In the genomic region with DNA sequence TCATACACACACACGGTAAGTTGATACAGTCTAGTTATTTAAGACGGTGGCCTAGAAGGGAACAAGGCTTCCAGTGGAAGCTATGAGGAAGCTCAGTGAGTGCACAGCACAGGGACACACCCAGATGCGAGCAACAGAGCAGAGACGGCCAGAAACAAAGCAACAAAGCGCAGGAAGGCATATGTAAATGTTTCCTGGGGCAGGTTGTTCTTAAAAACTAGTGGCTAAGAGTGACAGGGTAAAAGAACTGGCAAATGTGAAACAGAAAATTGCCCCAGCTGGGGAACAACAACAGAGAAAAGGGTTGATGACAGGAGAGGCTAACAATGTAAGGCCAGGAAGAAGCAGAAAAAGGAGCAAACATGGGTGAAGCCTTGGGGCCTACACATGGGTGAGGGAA, we compare ENCODE assay signal across 30 mouse cellular contexts. TPM values are rescaled to one million over a fixed set of nuclear protein-coding genes. Genes with fewer than 3 reads are reported as not detected.
DNase-seq lines count a peak whose midpoint lies in the region; ATAC-seq and TF ChIP-seq lines count a peak whose summit lies in the region.
"Had no signal": no experiment of that assay in that cellular context is flagged by ENCODE, and none has a peak within 500 bp of the region (broad histone marks: within the 10 kb centered on the region; RNA-seq: fewer than 3 reads in every experiment).

No protein-coding gene starts in this region.

- no peak overlapping the region for H3K4me2 ChIP-seq in hindbrain, embryonic 13.5 days
- H3K4me2 ChIP-seq: embryonic facial prominence, embryonic 15.5 days; forebrain, embryonic 12.5 days; hindbrain, embryonic 12.5 days; limb, embryonic 13.5 days; liver, embryonic 11.5 days; midbrain, embryonic 15.5 days; neural tube, embryonic 15.5 days had no signal

- no peak for TF ChIP-seq POLR2A in spleen, adult 2 months (IDR thresholded peaks at IDR 0.05; ENCODE audit: low read depth, low read length)

- WGBS in spleen, adult 2 months = 51% methylated on average over 5 of the region's 5 CpGs
- WGBS in hindbrain, embryonic 13.5 days = 81% methylated on average over 5 of the region's 5 CpGs

- H3K27ac ChIP-seq in layer of hippocampus, adult 2 months = peak overlapping the region; percentile 56
- H3K27ac ChIP-seq in spleen, adult 2 months (ENCODE audit: insufficient read depth, low read length) = peak overlapping the region; percentile 83
- no peak overlapping the region for H3K27ac ChIP-seq in hindbrain, embryonic 13.5 days
- H3K27ac ChIP-seq: embryonic facial prominence, embryonic 10.5 days; embryonic facial prominence, embryonic 15.5 days; forebrain, embryonic 12.5 days; heart, embryonic 10.5 days; hindbrain, embryonic 12.5 days; kidney, postnatal 0 days; limb, embryonic 13.5 days; midbrain, embryonic 15.5 days; neural tube, embryonic 15.5 days had no signal

- no peaks in the 10 kb centered on the region for H3K9me3 ChIP-seq in hindbrain, embryonic 13.5 days
- H3K9me3 ChIP-seq: embryonic facial prominence, embryonic 10.5 days; embryonic facial prominence, embryonic 15.5 days; forebrain, embryonic 12.5 days; G1E; heart, embryonic 10.5 days; hindbrain, embryonic 12.5 days; limb, embryonic 13.5 days; midbrain, embryonic 15.5 days; neural tube, embryonic 15.5 days had no signal

- no peaks in the 10 kb centered on the region for H3K27me3 ChIP-seq in spleen, adult 2 months (ENCODE audit: control insufficient read depth, insufficient read depth, low read length)
- no peaks in the 10 kb centered on the region for H3K27me3 ChIP-seq in hindbrain, embryonic 13.5 days
- H3K27me3 ChIP-seq: embryonic facial prominence, embryonic 15.5 days; forebrain, embryonic 12.5 days; hindbrain, embryonic 12.5 days; limb, embryonic 13.5 days; midbrain, embryonic 15.5 days; neural tube, embryonic 15.5 days had no signal

- peaks cover 7% of the 10 kb centered on the region for H3K36me3 ChIP-seq in spleen, adult 2 months (ENCODE audit: control insufficient read depth, insufficient read depth, low read length)
- H3K36me3 ChIP-seq in hindbrain, embryonic 13.5 days = peaks cover 13% of the 10 kb centered on the region; the same call in 1 of the 2 replicates

- ATAC-seq in frontal cortex, adult (ENCODE audit: low TSS enrichment) = no peak
- ATAC-seq in hindbrain, embryonic 13.5 days (ENCODE audit: low FRiP score) = no peak
- ATAC-seq: CD4-positive, CD25-positive, alpha-beta regulatory T cell, adult 4 months; forebrain, postnatal 0 days; intestine, embryonic 16.5 days; midbrain, embryonic 15.5 days had no signal

- no peak for TF ChIP-seq CTCF in layer of hippocampus, adult 2 months (conservative IDR thresholded peaks at IDR 0.05)
- no peak for TF ChIP-seq CTCF in spleen, adult 2 months (IDR thresholded peaks at IDR 0.05; ENCODE audit: extremely low read depth, insufficient read depth, insufficient read length, insufficient replicate concordance)

- no peak overlapping the region for H3K9ac ChIP-seq in hindbrain, embryonic 13.5 days
- H3K9ac ChIP-seq: embryonic facial prominence, embryonic 15.5 days; forebrain, embryonic 12.5 days; forebrain, postnatal 0 days; hindbrain, embryonic 12.5 days; limb, embryonic 13.5 days; midbrain, embryonic 15.5 days; neural tube, embryonic 15.5 days had no signal

- no peak for DNase-seq in layer of hippocampus, adult 2 months (ENCODE audit: low spot score in 2 of 2)
- DNase-seq in layer of hippocampus, adult 9-11 months = no peak
- peak; percentile 39 to 43 for DNase-seq in spleen, adult 2 months (ENCODE audit: low read depth in 1 of 2, low spot score in 2 of 2)
- no peak for DNase-seq in spleen, postnatal 14 days (ENCODE audit: low spot score in 2 of 2)
- DNase-seq in R1 (ENCODE audit: low read depth, low spot score) = peak; percentile 79
- DNase-seq: adrenal gland, postnatal 36 days; cerebellum, adult 2 months; cerebellum, postnatal 25 days; forebrain, postnatal 0 days; gastrocnemius, postnatal 14 days; heart, postnatal 36 days; kidney, adult 8-10 months; kidney, postnatal 4 days; thymus, adult 2 months; thymus, postnatal 36 days had no signal

- H3K4me1 ChIP-seq in spleen, adult 2 months (ENCODE audit: control insufficient read depth, insufficient read depth, insufficient read length) = peaks cover 4% of the 10 kb centered on the region
- H3K4me1 ChIP-seq in hindbrain, embryonic 13.5 days (replicated peaks) = no peaks in the 10 kb centered on the region
- H3K4me1 ChIP-seq: embryonic facial prominence, embryonic 10.5 days; embryonic facial prominence, embryonic 15.5 days; forebrain, embryonic 12.5 days; heart, embryonic 10.5 days; hindbrain, embryonic 12.5 days; limb, embryonic 13.5 days; midbrain, embryonic 15.5 days had no signal

- H3K4me3 ChIP-seq in layer of hippocampus, adult 2 months = no peak overlapping the region
- no peak overlapping the region for H3K4me3 ChIP-seq in spleen, adult 2 months (ENCODE audit: extremely low read depth, insufficient read depth, insufficient read length)
- no peak overlapping the region for H3K4me3 ChIP-seq in hindbrain, embryonic 13.5 days
- H3K4me3 ChIP-seq: embryonic facial prominence, embryonic 10.5 days; embryonic facial prominence, embryonic 15.5 days; forebrain, embryonic 12.5 days; heart, embryonic 10.5 days; hindbrain, embryonic 12.5 days; limb, embryonic 13.5 days; midbrain, embryonic 15.5 days; neural tube, embryonic 15.5 days had no signal

RNA-seq across cellular contexts. Expression of gene Apaf1, which starts 54.6 kb away (rescaled TPM):
- total RNA-seq in layer of hippocampus, adult 2 months (2021) = 10 to 100 TPM; 12.7 to 15.4 TPM
- 6.5 and 7.0 TPM in 2 replicates for polyA plus RNA-seq in spleen, adult 2 months (2012; rRNA removed)
- 17.8 and 20.9 TPM in 2 replicates for polyA plus RNA-seq in hindbrain, embryonic 13.5 days (2015; fragmentation: Nextera tagmentation; extraction: Ambion mirVana)

RNA-seq across cellular contexts. Expression of gene Ikbip, which starts 54.8 kb away (rescaled TPM):
- total RNA-seq in layer of hippocampus, adult 2 months (2021) = 10 to 100 TPM; 16.3 to 17.2 TPM
- 0.55 and 1.2 TPM in 2 replicates for polyA plus RNA-seq in spleen, adult 2 months (2012; rRNA removed)
- polyA plus RNA-seq in hindbrain, embryonic 13.5 days (2015; fragmentation: Nextera tagmentation; extraction: Ambion mirVana) = 19.9 and 21.3 TPM in 2 replicates

Comparison
In these comparisons a context has a peak if more than half of its experiments do, and no peak if none do; other contexts are left out.
1. DNase-seq: peak in spleen, adult 2 months (2 of 2) and R1 (single experiment); none in layer of hippocampus, adult 2 months (0 of 2), layer of hippocampus, adult 9-11 months (single experiment) and spleen, postnatal 14 days (0 of 2).